Mouse (Mus musculus) cortical plate, adult 2 months (tissue): ENCODE data around the gene Msn.

Experiments
- CTCF ChIP-seq: fragments of 200-500 bp; IDR thresholded peaks from 2 replicates; pipeline ENCODE4 v1.5.1; 2011; ENCODE audit warnings: mild to moderate bottlenecking, control low read depth, low read length; ENCODE audit not compliant: insufficient read depth; ENCODE audit errors: extremely low read depth
- POLR2A ChIP-seq: fragments of 200-500 bp; IDR thresholded peaks from 2 replicates; pipeline ENCODE4 v1.6.1; 2011; ENCODE audit warnings: mild to moderate bottlenecking, low read length, control low read depth; ENCODE audit not compliant: insufficient read depth; ENCODE audit errors: extremely low read depth

GRCm38 (mm10) chrX:96133260-96133659 lies 37.4 kb downstream of the Msn start:
- TF ChIP-seq CTCF (no peak), POLR2A (no peak)
